Mouse (Mus musculus): ENCODE measurements at regions not wholly inside any gene's neighbourhood (a gene's known extent, or its start where the extent isn't known, plus 50 kb on each side); places are given as distances from the start of the nearest gene placed in this dataset.

DNA sequence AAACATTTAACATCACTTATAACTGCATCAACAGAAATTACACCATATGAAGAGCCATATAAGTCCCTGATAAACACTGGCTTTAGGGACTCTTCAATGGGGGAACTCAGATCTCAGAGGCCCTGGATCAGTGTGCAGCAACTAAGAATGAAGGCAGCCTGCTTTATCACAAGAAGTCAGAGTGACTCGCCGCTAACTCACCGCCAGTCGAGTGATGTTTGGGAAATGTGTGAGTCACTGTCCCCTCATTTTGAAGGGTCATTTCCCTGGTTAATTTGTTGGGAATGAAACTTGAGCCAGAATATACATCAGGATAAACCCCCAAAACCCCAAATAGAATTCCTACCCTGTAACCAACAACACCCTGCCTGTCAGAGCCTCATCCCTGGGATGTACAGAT is 208.5 kb upstream of the Spdye4c start:
- 81% methylated on average over 4 of the region's 4 CpGs for WGBS
- no peak overlapping the region for H3K4me2 ChIP-seq (ENCODE audit: low read depth, low read length)

DNA sequence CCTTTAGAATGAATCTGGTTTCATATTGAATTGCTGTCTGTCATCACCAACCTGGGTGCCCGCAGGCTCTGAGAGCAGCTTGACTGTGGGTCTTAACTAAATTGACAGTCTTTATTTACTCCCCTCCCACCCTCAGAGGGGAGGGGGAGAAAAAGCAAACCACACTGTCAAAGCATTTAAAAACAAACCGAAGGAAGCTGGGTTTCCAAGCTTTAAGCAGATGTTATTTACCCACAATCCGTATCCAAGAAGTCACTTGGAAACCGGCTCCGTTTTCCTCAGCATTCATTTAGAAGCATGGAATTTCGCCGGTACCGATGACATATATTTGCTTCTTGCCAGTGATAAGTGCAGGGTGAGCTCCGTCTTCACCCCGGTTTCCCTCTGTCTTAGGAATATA is 206.4 kb upstream of the Spdye4c start:
- H3K4me2 ChIP-seq (ENCODE audit: low read depth, low read length) = no peak overlapping the region
- peaks cover 7% of the 10 kb centered on the region for H3K4me1 ChIP-seq (ENCODE audit: control insufficient read depth, insufficient read depth, low read length)
- 77% methylated on average over 10 of the region's 10 CpGs for WGBS
- no peak overlapping the region for H3K27ac ChIP-seq (ENCODE audit: low read depth, low read length)
- H3K27me3 ChIP-seq (ENCODE audit: control insufficient read depth, insufficient read depth, low read length) = no peaks in the 10 kb centered on the region
- H3K36me3 ChIP-seq (ENCODE audit: control insufficient read depth, insufficient read depth, low read length) = no peaks in the 10 kb centered on the region
- no peak overlapping the region for H3K4me3 ChIP-seq (ENCODE audit: low read depth, low read length)
- no peak overlapping the region for H3K9ac ChIP-seq (replicated peaks; ENCODE audit: low read depth, low read length)
- no peaks in the 10 kb centered on the region for H3K9me3 ChIP-seq (ENCODE audit: control insufficient read depth, low read length)
- no peak for ATAC-seq (ENCODE audit: low read depth)

More for the DNA sequence above, 208.5 kb upstream of the Spdye4c start:
- Histone ChIP-seq H3K4me3 (ENCODE audit: low read depth, low read length) (no peak overlapping the region), H3K27me3 (ENCODE audit: control insufficient read depth, insufficient read depth, low read length) (no peaks in the 10 kb centered on the region), H3K9ac (replicated peaks; ENCODE audit: low read depth, low read length) (no peak overlapping the region), H3K4me1 (ENCODE audit: control insufficient read depth, insufficient read depth, low read length) (no peaks in the 10 kb centered on the region), H3K36me3 (ENCODE audit: control insufficient read depth, insufficient read depth, low read length) (no peaks in the 10 kb centered on the region), H3K9me3 (ENCODE audit: control insufficient read depth, low read length) (no peaks in the 10 kb centered on the region), H3K27ac (ENCODE audit: low read depth, low read length) (no peak overlapping the region)
- no peak for ATAC-seq (ENCODE audit: low read depth)

DNA sequence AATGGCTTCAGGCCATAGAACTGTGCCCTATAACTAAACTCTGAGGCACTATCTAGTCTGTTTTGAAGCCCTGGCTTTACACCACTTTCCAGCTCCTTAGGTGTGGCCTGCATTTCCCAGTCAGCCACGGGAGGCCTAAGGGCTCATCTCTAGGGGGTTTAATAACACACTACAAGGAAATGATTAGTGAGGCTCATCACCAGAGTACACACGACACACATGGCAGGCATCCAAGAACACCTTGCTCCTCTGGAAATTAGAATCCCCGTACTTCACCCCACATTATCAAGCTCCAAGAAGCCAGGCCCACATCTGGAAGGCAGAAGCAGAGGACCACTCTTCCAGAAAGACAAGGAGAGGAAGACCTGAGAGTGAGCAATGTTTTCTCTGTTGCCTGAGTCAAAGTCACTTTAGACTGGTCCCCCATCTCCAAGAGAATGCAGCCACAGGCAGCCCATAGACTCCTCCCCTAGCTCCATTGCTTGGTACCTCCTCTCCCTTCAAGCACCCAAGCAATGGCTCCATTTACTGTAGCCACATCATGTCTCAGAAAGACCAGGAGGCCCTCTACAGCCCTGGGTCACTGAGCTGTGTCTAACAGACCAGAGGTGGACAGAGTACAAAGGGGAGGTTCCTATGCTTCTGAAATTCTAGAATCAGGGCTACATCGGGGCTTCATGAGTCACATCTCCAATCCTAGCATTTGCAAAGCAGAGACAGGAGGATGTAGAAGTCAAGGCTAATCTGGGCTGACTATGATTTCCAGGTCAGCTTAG is 204.0 kb upstream of the Spdye4c start:
- Histone ChIP-seq H3K9me3 (ENCODE audit: control insufficient read depth, low read length) (no peaks in the 10 kb centered on the region), H3K4me1 (ENCODE audit: control insufficient read depth, insufficient read depth, low read length) (peaks cover 7% of the 10 kb centered on the region), H3K27me3 (ENCODE audit: control insufficient read depth, insufficient read depth, low read length) (no peaks in the 10 kb centered on the region), H3K4me2 (ENCODE audit: low read depth, low read length) (no peak overlapping the region), H3K36me3 (ENCODE audit: control insufficient read depth, insufficient read depth, low read length) (no peaks in the 10 kb centered on the region), H3K9ac (replicated peaks; ENCODE audit: low read depth, low read length) (no peak overlapping the region), H3K4me3 (ENCODE audit: low read depth, low read length) (no peak overlapping the region), H3K27ac (ENCODE audit: low read depth, low read length) (no peak overlapping the region)
- WGBS = 62% methylated on average over 4 of the region's 4 CpGs
- ATAC-seq (ENCODE audit: low read depth) = no peak

DNA sequence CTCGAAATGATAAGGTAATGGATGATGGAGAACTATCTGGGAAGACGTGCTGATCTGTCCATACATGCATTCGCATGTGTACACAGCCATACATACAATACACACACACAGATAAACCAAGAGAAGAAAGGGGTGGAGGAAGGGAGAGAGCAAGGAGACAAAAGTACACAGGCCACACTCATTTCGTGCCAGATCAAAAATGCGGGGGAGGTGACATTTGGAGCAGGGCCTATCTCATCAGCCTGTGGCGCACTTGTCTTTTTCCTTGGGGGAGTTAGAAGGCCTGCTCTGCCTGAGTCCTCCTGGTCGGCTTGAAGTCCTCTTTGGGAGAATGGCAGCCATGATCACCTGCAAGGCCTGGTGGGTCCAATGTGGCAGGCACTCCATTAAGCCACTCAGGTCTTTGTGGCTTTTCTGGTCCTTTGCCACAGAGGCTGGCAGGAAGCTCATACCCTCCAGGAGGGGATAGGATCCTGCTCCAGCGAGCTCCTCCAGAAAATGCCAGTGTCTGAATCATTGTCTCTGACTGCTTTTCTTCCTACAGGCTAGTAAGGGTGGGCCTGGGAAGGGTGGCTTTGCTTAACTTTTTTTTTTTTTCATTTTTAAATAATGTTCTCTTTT is 203.0 kb upstream of the Spdye4c start:
- Histone ChIP-seq H3K36me3 (ENCODE audit: control insufficient read depth, insufficient read depth, low read length) (no peaks in the 10 kb centered on the region), H3K4me2 (ENCODE audit: low read depth, low read length) (no peak overlapping the region), H3K27ac (ENCODE audit: low read depth, low read length) (no peak overlapping the region), H3K27me3 (ENCODE audit: control insufficient read depth, insufficient read depth, low read length) (no peaks in the 10 kb centered on the region), H3K4me1 (ENCODE audit: control insufficient read depth, insufficient read depth, low read length) (peaks cover 7% of the 10 kb centered on the region), H3K9me3 (ENCODE audit: control insufficient read depth, low read length) (no peaks in the 10 kb centered on the region), H3K4me3 (ENCODE audit: low read depth, low read length) (no peak overlapping the region), H3K9ac (replicated peaks; ENCODE audit: low read depth, low read length) (no peak overlapping the region)
- no peak for ATAC-seq (ENCODE audit: low read depth)
- 81% methylated on average over 8 of the region's 8 CpGs for WGBS

DNA sequence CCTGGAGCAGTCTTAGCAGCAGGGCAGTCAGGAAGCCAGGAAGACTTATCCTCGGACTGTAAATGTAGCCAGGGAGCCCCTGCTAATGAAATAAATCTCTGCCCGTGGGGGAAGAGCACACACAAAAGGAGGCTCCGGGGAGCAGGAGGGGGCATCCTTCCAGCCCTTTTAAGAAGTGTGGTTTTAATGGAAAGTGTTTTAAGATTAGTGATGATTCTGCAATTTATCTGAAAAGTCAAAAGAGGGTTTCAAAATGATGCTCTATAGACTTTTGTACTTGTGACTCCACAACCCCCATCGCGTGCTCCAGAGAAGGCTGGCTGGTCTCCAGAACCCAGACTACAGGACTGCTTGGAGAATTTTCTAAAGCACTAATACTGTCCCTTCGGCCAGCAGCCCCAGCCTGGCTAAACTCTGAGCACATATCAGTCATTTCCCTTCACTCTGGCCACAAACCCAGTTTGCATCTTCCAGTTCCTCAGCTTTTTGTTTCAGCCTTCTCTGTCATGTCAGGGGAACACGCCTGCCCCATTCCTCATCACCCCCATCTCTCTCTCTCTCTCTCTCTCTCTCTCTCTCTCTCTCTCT is 202.0 kb upstream of the Spdye4c start:
- H3K4me3 ChIP-seq (ENCODE audit: low read depth, low read length) = no peak overlapping the region
- H3K27ac ChIP-seq (ENCODE audit: low read depth, low read length) = no peak overlapping the region
- H3K27me3 ChIP-seq (ENCODE audit: control insufficient read depth, insufficient read depth, low read length) = no peaks in the 10 kb centered on the region
- no peak overlapping the region for H3K9ac ChIP-seq (replicated peaks; ENCODE audit: low read depth, low read length)
- no peaks in the 10 kb centered on the region for H3K36me3 ChIP-seq (ENCODE audit: control insufficient read depth, insufficient read depth, low read length)
- 26% methylated on average over 7 of the region's 7 CpGs for WGBS
- H3K4me2 ChIP-seq (ENCODE audit: low read depth, low read length) = no peak overlapping the region
- H3K9me3 ChIP-seq (ENCODE audit: control insufficient read depth, low read length) = no peaks in the 10 kb centered on the region
- no peak for ATAC-seq (ENCODE audit: low read depth)
- peaks cover 7% of the 10 kb centered on the region for H3K4me1 ChIP-seq (ENCODE audit: control insufficient read depth, insufficient read depth, low read length)

DNA sequence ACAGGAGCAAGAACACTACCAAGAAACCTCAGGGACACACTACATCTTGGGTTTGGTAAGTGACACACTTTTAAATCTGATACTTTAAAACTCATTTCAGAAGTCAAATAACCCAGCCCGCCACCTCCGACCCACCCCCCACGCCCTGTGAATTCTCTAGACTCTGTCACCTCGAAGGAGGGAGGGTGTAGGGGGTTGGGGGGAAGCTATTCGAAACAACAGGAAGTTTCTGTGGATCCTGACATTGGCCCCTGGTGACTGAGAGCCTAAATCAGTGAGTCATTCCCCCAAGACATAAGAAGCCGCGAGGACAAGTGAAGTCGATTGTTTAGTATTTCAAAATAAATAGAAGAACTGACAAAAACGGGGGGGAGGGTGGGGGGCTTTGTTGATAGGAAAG is 198.7 kb upstream of the Spdye4c start:
- no peak for ATAC-seq (ENCODE audit: low read depth)
- 15% methylated on average over 9 of the region's 9 CpGs for WGBS
- no peak overlapping the region for H3K27ac ChIP-seq (ENCODE audit: low read depth, low read length)
- no peak overlapping the region for H3K4me3 ChIP-seq (ENCODE audit: low read depth, low read length)
- no peaks in the 10 kb centered on the region for H3K9me3 ChIP-seq (ENCODE audit: control insufficient read depth, low read length)
- H3K9ac ChIP-seq (replicated peaks; ENCODE audit: low read depth, low read length) = no peak overlapping the region
- H3K4me2 ChIP-seq (ENCODE audit: low read depth, low read length) = no peak overlapping the region
- H3K36me3 ChIP-seq (ENCODE audit: control insufficient read depth, insufficient read depth, low read length) = no peaks in the 10 kb centered on the region
- no peaks in the 10 kb centered on the region for H3K27me3 ChIP-seq (ENCODE audit: control insufficient read depth, insufficient read depth, low read length)
- H3K4me1 ChIP-seq (ENCODE audit: control insufficient read depth, insufficient read depth, low read length) = peaks cover 7% of the 10 kb centered on the region

DNA sequence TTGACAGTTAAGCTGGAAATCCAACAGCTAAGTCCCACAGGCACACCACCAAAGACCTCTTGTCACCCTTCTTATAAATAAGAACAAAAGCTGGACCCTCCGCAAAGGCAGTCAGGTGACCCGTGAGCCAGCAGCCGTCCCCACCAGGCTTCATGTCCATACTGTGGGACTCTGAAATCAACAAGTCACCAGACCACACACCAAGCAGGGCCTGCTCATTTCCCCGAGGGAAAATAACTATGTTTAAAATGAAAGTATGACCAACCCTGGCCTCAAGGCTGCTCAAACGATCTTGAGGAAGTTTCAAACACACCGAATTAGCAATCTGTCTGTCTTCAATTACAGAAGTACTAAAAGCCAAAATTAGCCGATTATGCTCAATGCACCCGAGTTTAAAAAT is 197.6 kb upstream of the Spdye4c start:
- Histone ChIP-seq H3K9ac (replicated peaks; ENCODE audit: low read depth, low read length) (no peak overlapping the region), H3K36me3 (ENCODE audit: control insufficient read depth, insufficient read depth, low read length) (no peaks in the 10 kb centered on the region), H3K27me3 (ENCODE audit: control insufficient read depth, insufficient read depth, low read length) (no peaks in the 10 kb centered on the region), H3K4me1 (ENCODE audit: control insufficient read depth, insufficient read depth, low read length) (peaks cover 7% of the 10 kb centered on the region), H3K27ac (ENCODE audit: low read depth, low read length) (no peak overlapping the region), H3K4me3 (ENCODE audit: low read depth, low read length) (no peak overlapping the region), H3K9me3 (ENCODE audit: control insufficient read depth, low read length) (no peaks in the 10 kb centered on the region), H3K4me2 (ENCODE audit: low read depth, low read length) (no peak overlapping the region)
- 28% methylated on average over 8 of the region's 8 CpGs for WGBS
- ATAC-seq (ENCODE audit: low read depth) = no peak

DNA sequence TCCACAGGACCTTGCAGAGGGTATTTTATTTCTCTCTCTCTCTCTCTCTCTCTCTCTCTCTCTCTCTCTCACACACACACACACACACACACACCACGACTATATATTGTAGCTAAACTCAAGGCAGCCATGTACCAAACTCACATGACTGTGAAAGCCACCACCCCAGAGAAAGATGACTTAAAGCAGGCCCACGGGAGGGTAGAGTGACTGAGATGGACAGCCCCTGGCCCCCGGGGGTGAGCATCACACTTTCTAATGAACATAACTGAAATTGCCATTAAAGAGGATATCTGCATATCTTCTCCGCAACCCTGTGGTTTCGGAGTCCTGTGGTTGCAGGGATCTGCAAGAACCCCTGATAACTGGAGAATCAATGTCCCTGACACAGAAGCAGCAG is 197.1 kb upstream of the Spdye4c start:
- H3K27me3 ChIP-seq (ENCODE audit: control insufficient read depth, insufficient read depth, low read length) = no peaks in the 10 kb centered on the region
- 69% methylated on average over 5 of the region's 5 CpGs for WGBS

DNA sequence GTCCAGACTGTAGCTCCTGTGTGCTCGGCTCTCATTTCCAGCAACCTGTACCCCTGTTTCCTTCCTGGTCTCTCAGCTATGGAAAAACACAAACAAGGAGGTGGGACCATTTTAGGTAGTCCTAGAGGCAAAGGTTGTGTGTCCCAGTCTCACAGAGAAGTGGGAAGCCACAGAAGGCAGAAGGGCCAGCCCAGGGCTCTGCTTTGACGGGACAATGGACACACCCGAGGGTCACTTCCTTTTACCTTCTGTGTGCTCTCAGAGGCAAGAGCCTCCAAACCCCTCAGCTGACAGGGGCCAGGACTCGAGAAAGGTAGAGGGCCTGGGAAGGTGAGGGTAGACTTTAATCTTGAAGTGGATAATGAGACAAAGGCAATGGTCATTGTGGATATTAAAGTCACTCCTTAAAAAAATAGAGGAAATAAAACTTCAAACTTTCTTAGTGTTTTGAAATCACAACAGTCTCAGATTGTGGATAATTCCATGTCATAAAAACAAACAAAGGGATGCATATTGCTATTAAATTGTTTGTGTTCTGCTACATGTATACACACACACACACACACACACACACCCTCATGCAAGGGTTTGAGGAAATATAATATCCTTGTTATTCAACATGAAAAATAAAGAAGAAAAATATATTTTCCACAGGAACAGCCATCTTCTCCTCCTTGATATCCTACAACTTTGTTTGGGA is 195.6 kb upstream of the Spdye4c start:
- H3K27me3 ChIP-seq (ENCODE audit: control insufficient read depth, insufficient read depth, low read length) = no peaks in the 10 kb centered on the region
- WGBS = 36% methylated on average over 4 of the region's 4 CpGs
- peak; percentile 56 for ATAC-seq (ENCODE audit: low read depth)

More for the DNA sequence above, 197.1 kb upstream of the Spdye4c start:
- H3K4me3 ChIP-seq (ENCODE audit: low read depth, low read length) = no peak overlapping the region
- H3K9me3 ChIP-seq (ENCODE audit: control insufficient read depth, low read length) = no peaks in the 10 kb centered on the region
- H3K4me1 ChIP-seq (ENCODE audit: control insufficient read depth, insufficient read depth, low read length) = peaks cover 2% of the 10 kb centered on the region
- no peaks in the 10 kb centered on the region for H3K36me3 ChIP-seq (ENCODE audit: control insufficient read depth, insufficient read depth, low read length)
- no peak overlapping the region for H3K4me2 ChIP-seq (ENCODE audit: low read depth, low read length)
- no peak overlapping the region for H3K9ac ChIP-seq (replicated peaks; ENCODE audit: low read depth, low read length)
- ATAC-seq (ENCODE audit: low read depth) = no peak
- no peak overlapping the region for H3K27ac ChIP-seq (ENCODE audit: low read depth, low read length)

More for the DNA sequence above, 195.6 kb upstream of the Spdye4c start:
- Histone ChIP-seq H3K4me2 (ENCODE audit: low read depth, low read length) (no peak overlapping the region), H3K4me1 (ENCODE audit: control insufficient read depth, insufficient read depth, low read length) (no peaks in the 10 kb centered on the region), H3K9me3 (ENCODE audit: control insufficient read depth, low read length) (no peaks in the 10 kb centered on the region), H3K36me3 (ENCODE audit: control insufficient read depth, insufficient read depth, low read length) (no peaks in the 10 kb centered on the region), H3K4me3 (ENCODE audit: low read depth, low read length) (no peak overlapping the region), H3K9ac (replicated peaks; ENCODE audit: low read depth, low read length) (no peak overlapping the region), H3K27ac (ENCODE audit: low read depth, low read length) (no peak overlapping the region)
